Mouse (Mus musculus): ENCODE measurements at regions not wholly inside any gene's neighbourhood (a gene's known extent, or its start where the extent isn't known, plus 50 kb on each side); places are given as distances from the start of the nearest gene placed in this dataset.

- DNase-seq (ENCODE audit: low read depth, low spot score): no peak
These were observed 92.5 kb upstream of the Smad3 start for GRCm38 (mm10) chr9:63850316-63850693.

GRCm38 (mm10) chr9:63849564-63850315 is 91.9 kb upstream of the Smad3 start:
- no peak for DNase-seq (ENCODE audit: low read depth, low spot score)

GRCm38 (mm10) chr9:63843883-63844485 is 86.2 kb upstream of the Smad3 start:
- peak; percentile 50 for DNase-seq (ENCODE audit: low read depth, low spot score)

- no peak for DNase-seq (ENCODE audit: low read depth, low spot score)
These were observed 85.6 kb upstream of the Smad3 start for GRCm38 (mm10) chr9:63843431-63843830.

GRCm38 (mm10) chr9:63841102-63841501 is 83.3 kb upstream of the Smad3 start:
- DNase-seq (ENCODE audit: low read depth, low spot score): no peak

GRCm38 (mm10) chr9:63838996-63839772 is 81.4 kb upstream of the Smad3 start:
- DNase-seq (ENCODE audit: low read depth, low spot score): no peak

- DNase-seq (ENCODE audit: low read depth, low spot score): no peak
These were observed 79.8 kb upstream of the Smad3 start for GRCm38 (mm10) chr9:63837552-63837951.

GRCm38 (mm10) chr9:63836565-63837284 is 78.9 kb upstream of the Smad3 start:
- no peak for DNase-seq (ENCODE audit: low read depth, low spot score)

- DNase-seq (ENCODE audit: low read depth, low spot score): no peak
These were observed 78.2 kb upstream of the Smad3 start for GRCm38 (mm10) chr9:63836036-63836435.

GRCm38 (mm10) chr9:63834416-63834815 is 76.6 kb upstream of the Smad3 start:
- DNase-seq (ENCODE audit: low read depth, low spot score): no peak

GRCm38 (mm10) chr9:63818163-63818562 is 60.4 kb upstream of the Smad3 start:
- no peak for DNase-seq (ENCODE audit: low read depth, low spot score)

- no peak for DNase-seq (ENCODE audit: low read depth, low spot score)
These were observed 58.7 kb upstream of the Smad3 start for GRCm38 (mm10) chr9:63816540-63816939.

- DNase-seq (ENCODE audit: low read depth, low spot score): no peak
These were observed 52.2 kb upstream of the Smad3 start for GRCm38 (mm10) chr9:63809901-63810587.

Data from telencephalon, adult 2 months (tissue).